Mouse (Mus musculus) MEL (cell line): ENCODE data around the gene Ubac2. TPM values are rescaled to one million over a fixed set of nuclear protein-coding genes. Genes with fewer than 3 reads are reported as not detected.

ENCODE experiments used
- DNase-seq: peaks from one replicate; pipeline ENCODE4 v3.0.0; 2011; ENCODE audit warnings: low read depth, low spot score
- H3K27ac ChIP-seq: 2 replicates; pipeline ENCODE4 v1.5.1; 2012; ENCODE audit warnings: low read depth, mild to moderate bottlenecking, control low read depth, low read length, moderate library complexity; ENCODE audit not compliant: control insufficient read depth
- H3K27me3 ChIP-seq, 2 experiments: fragments of 150-350 bp in 1 of 2; sonication (generic) in 1 of 2; 2 replicates each; pipeline ENCODE4 v1.6.1; 2012; ENCODE audit warnings: low read length in 2 of 2, mild to moderate bottlenecking in 2 of 2, improper control_type of control experiment in 1 of 2, moderate library complexity in 1 of 2; ENCODE audit not compliant: insufficient read depth in 2 of 2, control insufficient read depth in 1 of 2
- H3K36me3 ChIP-seq, 2 experiments: 2 replicates each; pipeline ENCODE4 v1.6.1; 2012 to 2014; ENCODE audit warnings: low read length in 2 of 2, improper control_type of control experiment in 1 of 2, inconsistent platforms in 1 of 2, mild to moderate bottlenecking in 1 of 2; ENCODE audit not compliant: insufficient read depth in 2 of 2, control insufficient read depth in 1 of 2
- H3K4me1 ChIP-seq, 2 experiments: fragments of 150-350 bp in 1 of 2; sonication (generic) in 1 of 2; 2 replicates each; pipeline ENCODE4 v1.6.1; 2012; ENCODE audit warnings: low read length in 2 of 2, improper control_type of control experiment in 1 of 2, mild to moderate bottlenecking in 1 of 2; ENCODE audit not compliant: insufficient read depth in 2 of 2, control insufficient read depth in 1 of 2
- H3K4me3 ChIP-seq, 2 experiments: fragments of 150-350 bp in 1 of 2; sonication (generic) in 1 of 2; 2 replicates each; pipeline ENCODE4 v1.5.1; 2012; ENCODE audit warnings: low read depth in 2 of 2, low read length in 2 of 2, mild to moderate bottlenecking in 2 of 2, moderate library complexity in 2 of 2, control low read depth in 1 of 2, improper control_type of control experiment in 1 of 2; ENCODE audit not compliant: control insufficient read depth in 1 of 2, insufficient read depth in 1 of 2
- H3K79me2 ChIP-seq: 2 replicates; pipeline ENCODE4 v1.6.1; 2012; ENCODE audit warnings: mild to moderate bottlenecking, low read length, moderate library complexity; ENCODE audit not compliant: control insufficient read depth, poor library complexity, insufficient read depth
- H3K9ac ChIP-seq: 2 replicates; pipeline ENCODE4 v1.6.1; 2012; ENCODE audit warnings: low read depth, mild to moderate bottlenecking, control low read depth, low read length, moderate library complexity; ENCODE audit not compliant: control insufficient read depth, poor library complexity, severe bottlenecking
- H3K9me3 ChIP-seq: fragments of 150-350 bp; sonication (generic); replicated peaks from 2 replicates; pipeline ENCODE4 v1.6.1; 2012; ENCODE audit warnings: mild to moderate bottlenecking, low read length, improper control_type of control experiment, moderate library complexity; ENCODE audit not compliant: insufficient read depth
- BHLHE40 ChIP-seq: IDR thresholded peaks from 2 replicates; pipeline ENCODE4 v1.6.1; 2012; ENCODE audit warnings: low read depth, mild to moderate bottlenecking, inconsistent platforms, low read length, improper control_type of control experiment, borderline replicate concordance
- CHD2 ChIP-seq: IDR thresholded peaks from 2 replicates; pipeline ENCODE4 v1.6.1; 2011; ENCODE audit warnings: low read length, improper control_type of control experiment
- ELF1 ChIP-seq: IDR thresholded peaks from 2 replicates; pipeline ENCODE4 v1.6.1; 2014; ENCODE audit warnings: low read depth, mild to moderate bottlenecking, inconsistent platforms, low read length, improper control_type of control experiment, moderate library complexity
- EP300 ChIP-seq, 2 experiments: IDR thresholded peaks; 2 replicates each; pipeline ENCODE4 v1.6.1; 2011; ENCODE audit warnings: improper control_type of control experiment in 2 of 2, low read length in 2 of 2, low read depth in 1 of 2, mild to moderate bottlenecking in 1 of 2
- GABPA ChIP-seq: IDR thresholded peaks from 2 replicates; pipeline ENCODE4 v1.6.1; 2012; ENCODE audit warnings: low read depth, mild to moderate bottlenecking, inconsistent platforms, low read length, improper control_type of control experiment, moderate library complexity
- GATA1 ChIP-seq: IDR thresholded peaks from 2 replicates; pipeline ENCODE4 v1.6.1; 2011; ENCODE audit warnings: low read depth, low read length, improper control_type of control experiment
- HCFC1 ChIP-seq: IDR thresholded peaks from 2 replicates; pipeline ENCODE4 v1.6.1; 2012; ENCODE audit warnings: low read depth, mild to moderate bottlenecking, inconsistent platforms, low read length, improper control_type of control experiment, moderate library complexity
- KAT2A ChIP-seq: conservative IDR thresholded peaks from 2 replicates; pipeline ENCODE4 v1.6.1; 2012; ENCODE audit warnings: low read depth, low read length, improper control_type of control experiment, inconsistent platforms
- MAFK ChIP-seq: IDR thresholded peaks from 2 replicates; pipeline ENCODE4 v1.6.1; 2011; ENCODE audit warnings: low read depth, mild to moderate bottlenecking, low read length, improper control_type of control experiment, borderline replicate concordance
- MAX ChIP-seq: IDR thresholded peaks from 2 replicates; pipeline ENCODE4 v1.6.1; 2011; ENCODE audit warnings: low read length, improper control_type of control experiment
- MEF2A ChIP-seq: IDR thresholded peaks from 2 replicates; pipeline ENCODE4 v1.6.1; 2014; ENCODE audit warnings: low read depth, mild to moderate bottlenecking, inconsistent platforms, low read length, improper control_type of control experiment; ENCODE audit not compliant: poor library complexity, insufficient replicate concordance, severe bottlenecking; ENCODE audit errors: extremely low read depth
- MXI1 ChIP-seq: IDR thresholded peaks from 2 replicates; pipeline ENCODE4 v1.6.1; 2011; ENCODE audit warnings: mild to moderate bottlenecking, low read depth, low read length, improper control_type of control experiment
- MYB ChIP-seq: IDR thresholded peaks from 2 replicates; pipeline ENCODE4 v1.6.1; 2011; ENCODE audit warnings: mild to moderate bottlenecking, low read depth, low read length, improper control_type of control experiment
- NELFE ChIP-seq: IDR thresholded peaks from 2 replicates; pipeline ENCODE4 v1.6.1; 2011; ENCODE audit warnings: low read depth, low read length, improper control_type of control experiment
- NRF1 ChIP-seq: IDR thresholded peaks from 2 replicates; pipeline ENCODE4 v1.6.1; 2014; ENCODE audit warnings: low read depth, mild to moderate bottlenecking, inconsistent platforms, low read length, improper control_type of control experiment, moderate library complexity; ENCODE audit not compliant: poor library complexity, insufficient read depth, severe bottlenecking
- POLR2A ChIP-seq, 2 experiments: IDR thresholded peaks; 2 replicates each; pipeline ENCODE4 v1.6.1; 2011 to 2012; ENCODE audit warnings: low read length in 2 of 2, mild to moderate bottlenecking in 2 of 2, control low read depth in 1 of 2, improper control_type of control experiment in 1 of 2, low read depth in 1 of 2, moderate library complexity in 1 of 2; ENCODE audit not compliant: control insufficient read depth in 1 of 2, insufficient read depth in 1 of 2, poor library complexity in 1 of 2
- POLR2AphosphoS5 ChIP-seq: IDR thresholded peaks from 2 replicates; pipeline ENCODE4 v1.6.1; 2012; ENCODE audit warnings: low read depth, borderline replicate concordance, mild to moderate bottlenecking, inconsistent platforms, low read length, moderate library complexity, mixed read lengths
- RCOR1 ChIP-seq: IDR thresholded peaks from 2 replicates; pipeline ENCODE4 v1.6.1; 2012; ENCODE audit warnings: low read depth, mild to moderate bottlenecking, inconsistent platforms, low read length, improper control_type of control experiment
- SMC3 ChIP-seq: IDR thresholded peaks from 2 replicates; pipeline ENCODE4 v1.6.1; 2011; ENCODE audit warnings: low read depth, low read length, improper control_type of control experiment
- TAL1 ChIP-seq: IDR thresholded peaks from 2 replicates; pipeline ENCODE4 v1.6.1; 2012; ENCODE audit warnings: mild to moderate bottlenecking, inconsistent platforms, low read length, moderate library complexity, mixed read lengths
- TCF12 ChIP-seq: IDR thresholded peaks from 2 replicates; pipeline ENCODE4 v1.6.1; 2014; ENCODE audit warnings: low read depth, mild to moderate bottlenecking, inconsistent platforms, low read length, improper control_type of control experiment, moderate library complexity
- UBTF ChIP-seq: IDR thresholded peaks from 2 replicates; pipeline ENCODE4 v1.6.1; 2012; ENCODE audit warnings: low read depth, mild to moderate bottlenecking, inconsistent platforms, low read length, improper control_type of control experiment, moderate library complexity, borderline replicate concordance; ENCODE audit not compliant: insufficient read depth
- USF1 ChIP-seq: IDR thresholded peaks from 2 replicates; pipeline ENCODE4 v1.6.1; 2014; ENCODE audit warnings: low read depth, mild to moderate bottlenecking, inconsistent platforms, low read length, improper control_type of control experiment, moderate library complexity
- USF2 ChIP-seq, 2 experiments: IDR thresholded peaks; 2 replicates each; pipeline ENCODE4 v1.6.1; 2011 to 2012; ENCODE audit warnings: improper control_type of control experiment in 2 of 2, low read length in 2 of 2, borderline replicate concordance in 1 of 2, inconsistent platforms in 1 of 2, low read depth in 1 of 2, mild to moderate bottlenecking in 1 of 2; ENCODE audit not compliant: insufficient read depth in 1 of 2
- ZKSCAN1 ChIP-seq: IDR thresholded peaks from 2 replicates; pipeline ENCODE4 v1.6.1; 2012; ENCODE audit warnings: low read depth, mild to moderate bottlenecking, inconsistent platforms, low read length, improper control_type of control experiment, moderate library complexity
- ZMIZ1 ChIP-seq: IDR thresholded peaks from 2 replicates; pipeline ENCODE4 v1.6.1; 2012; ENCODE audit warnings: low read depth, mild to moderate bottlenecking, inconsistent platforms, low read length, improper control_type of control experiment, moderate library complexity
- ZNF384 ChIP-seq: IDR thresholded peaks from 2 replicates; pipeline ENCODE4 v1.6.1; 2012; ENCODE audit warnings: low read depth, mild to moderate bottlenecking, inconsistent platforms, low read length, improper control_type of control experiment
- polyA plus RNA-seq, 2 experiments: library from polyadenylated mRNA; stranded (reverse) in 1 of 2; unstranded in 1 of 2; fragments of >175 nt in 1 of 2; fragments of >200 nt in 1 of 2; gene quantifications; 2 replicates each; pipeline versions ENCODE4 v1.2.1 to v1.2.4; 2012; ENCODE audit warnings: low replicate concordance in 2 of 2, low read depth in 1 of 2; ENCODE audit not compliant: insufficient read length in 2 of 2, insufficient read depth in 1 of 2, missing spikeins in 1 of 2
- total RNA-seq: library from RNA; depleted of rRNA; stranded (reverse); fragments of 300-350 nt; gene quantifications from 2 replicates; pipeline ENCODE4 v1.2.3, GENCODE M21; 2012

Gene Ubac2
- total and polyA plus RNA-seq, 3 experiments: 32.9 to 44.8 TPM; not detected in 1

DNA sequence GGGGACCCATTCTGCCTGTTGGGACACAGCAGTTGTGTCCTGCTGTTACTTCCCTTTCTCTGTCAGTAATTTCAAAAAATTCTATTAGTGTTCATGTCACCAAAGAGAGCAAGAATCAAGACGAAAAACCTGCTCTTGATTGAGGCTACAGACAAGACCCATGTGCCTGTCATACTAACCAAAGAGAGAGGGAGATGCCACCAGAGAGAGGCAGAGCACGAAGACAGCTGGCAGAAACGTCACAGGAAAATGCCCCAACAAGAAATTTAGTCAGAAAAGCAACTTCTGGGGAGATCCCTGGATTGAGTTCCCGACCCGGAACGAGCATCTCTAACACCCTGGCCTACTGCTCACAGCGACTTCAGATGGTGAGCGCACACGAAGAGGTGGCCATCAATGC, 170.4 kb downstream of the Ubac2 start:
- no peak for TF ChIP-seq ELF1
- TF ChIP-seq HCFC1: no peak
- TF ChIP-seq TCF12: no peak
- TF ChIP-seq ZKSCAN1: no peak
- no peak for TF ChIP-seq GATA1
- TF ChIP-seq ZMIZ1: no peak
- no peak for TF ChIP-seq USF1
- TF ChIP-seq EP300 (IDR thresholded peaks at IDR 0.05; ENCODE audit: low read depth in 1 of 2, low read length in 2 of 2): no peak
- TF ChIP-seq RCOR1: no peak
- no peak for TF ChIP-seq MAFK
- TF ChIP-seq SMC3: no peak
- TF ChIP-seq KAT2A: no peak
- TF ChIP-seq ZNF384: no peak
- TF ChIP-seq POLR2AphosphoS5: no peak
- no peak for TF ChIP-seq CHD2
- TF ChIP-seq MEF2A: no peak
- TF ChIP-seq MAX: no peak
- TF ChIP-seq BHLHE40: no peak
- no peak overlapping the region for H3K27ac ChIP-seq
- peaks cover 0 to 3% of the 10 kb centered on the region in 2 experiments; a peak in 1 of 4 replicates for H3K4me1 ChIP-seq

DNA sequence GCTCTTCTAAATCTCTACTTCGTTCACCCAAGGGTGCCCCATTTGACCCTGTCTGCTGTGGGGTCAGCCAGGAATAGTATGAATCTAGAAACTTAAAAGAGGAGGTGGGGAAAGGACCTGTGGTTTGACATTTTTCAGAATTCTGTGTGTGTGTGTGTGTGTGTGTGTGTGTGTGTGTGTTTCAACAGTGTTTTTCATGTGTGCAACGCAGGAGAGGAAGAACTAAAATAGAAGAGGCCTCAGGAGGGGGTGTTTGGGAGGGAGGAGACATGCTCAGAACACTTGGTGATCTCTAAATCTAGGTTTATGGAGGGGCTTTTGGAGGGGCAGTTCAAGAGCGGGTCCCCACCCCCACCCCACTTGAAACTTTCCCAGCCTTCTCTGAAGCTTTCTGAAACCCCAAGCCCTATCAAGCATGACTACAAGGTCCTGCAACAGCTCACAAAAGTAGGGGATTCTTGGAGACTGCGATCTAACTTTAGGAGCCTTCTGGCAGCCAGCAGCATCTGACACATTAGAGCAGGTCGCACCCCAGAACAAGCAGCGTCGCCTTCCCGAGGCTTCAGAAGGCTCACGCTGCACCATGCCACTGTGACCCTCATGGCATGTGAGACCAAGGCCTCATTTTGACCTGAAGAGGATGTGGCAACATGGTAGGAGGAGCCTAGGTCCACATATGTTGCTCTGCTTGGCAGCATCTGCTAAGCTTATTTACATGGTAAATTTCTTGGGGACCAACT, 174.6 kb downstream of the Ubac2 start:
- no peaks in the 10 kb centered on the region for H3K36me3 ChIP-seq
- H3K27ac ChIP-seq: no peak overlapping the region
- H3K27me3 ChIP-seq: no peaks in the 10 kb centered on the region
- H3K4me3 ChIP-seq: no peak overlapping the region
- no peak for DNase-seq
- TF ChIP-seq TAL1 (no peak), RCOR1 (no peak), CHD2 (no peak), ZNF384 (no peak), USF2 (IDR thresholded peaks at IDR 0.05; ENCODE audit: borderline replicate concordance in 1 of 2, insufficient read depth in 1 of 2, low read depth in 1 of 2, low read length in 2 of 2) (no peak), SMC3 (no peak), GABPA (no peak), UBTF (no peak), MAX (no peak), BHLHE40 (no peak), MXI1 (no peak), EP300 (IDR thresholded peaks at IDR 0.05; ENCODE audit: low read depth in 1 of 2, low read length in 2 of 2) (no peak), POLR2AphosphoS5 (no peak), NELFE (no peak), ELF1 (no peak), NRF1 (no peak), MYB (no peak), KAT2A (no peak), POLR2A (IDR thresholded peaks at IDR 0.05; ENCODE audit: control insufficient read depth in 1 of 2, insufficient read depth in 1 of 2, low read depth in 1 of 2, low read length in 2 of 2, poor library complexity in 1 of 2) (no peak)
- H3K4me1 ChIP-seq: no peaks in the 10 kb centered on the region
- no peak overlapping the region for H3K9ac ChIP-seq
- H3K9me3 ChIP-seq: no peaks in the 10 kb centered on the region
- no peaks in the 10 kb centered on the region for H3K79me2 ChIP-seq

More for the DNA sequence above, 170.4 kb downstream of the Ubac2 start:
- DNase-seq: no peak
- no peaks in the 10 kb centered on the region for H3K36me3 ChIP-seq
- H3K9ac ChIP-seq: no peak overlapping the region
- no peak overlapping the region for H3K4me3 ChIP-seq
- no peaks in the 10 kb centered on the region for H3K27me3 ChIP-seq
- H3K79me2 ChIP-seq: no peaks in the 10 kb centered on the region
- no peaks in the 10 kb centered on the region for H3K9me3 ChIP-seq
